Mouse (Mus musculus) brown adipose tissue, adult 24 weeks (tissue): ENCODE data around the gene Nefh. TPM values are rescaled to one million over a fixed set of nuclear protein-coding genes. Genes with fewer than 3 reads are reported as not detected.

Experiments used
- H3K27ac ChIP-seq: fragments of 200-500 bp; replicated peaks from 2 replicates; pipeline ENCODE4 v1.5.1; 2012; ENCODE audit warnings: low read depth, mild to moderate bottlenecking, low read length
- H3K4me1 ChIP-seq: fragments of 200-500 bp; 2 replicates; pipeline ENCODE4 v1.6.1; 2012; ENCODE audit warnings: low read length, mixed read lengths; ENCODE audit not compliant: control insufficient read depth, insufficient read depth, insufficient read length
- H3K4me3 ChIP-seq: fragments of 200-500 bp; 2 replicates; pipeline ENCODE4 v1.5.1; 2012; ENCODE audit warnings: low read depth, mild to moderate bottlenecking, low read length, moderate library complexity; ENCODE audit not compliant: insufficient read depth
- polyA plus RNA-seq: library from polyadenylated mRNA; stranded (reverse); fragments of >200 nt; gene quantifications from 2 replicates; pipeline ENCODE4 v1.2.4, GENCODE M21; 2012; ENCODE audit not compliant: missing spikeins, insufficient read depth, insufficient read length

The Nefh gene
- polyA plus RNA-seq, 1 experiment, result not detected

- no peak overlapping the region for H3K4me3 ChIP-seq
- H3K27ac ChIP-seq, result no peak overlapping the region
- H3K4me1 ChIP-seq, result no peaks in the 10 kb centered on the region
Measured at GRCm38 (mm10) chr11:4927224-4927623, 20.6 kb downstream of the Nefh start.

- H3K4me1 ChIP-seq, result no peaks in the 10 kb centered on the region
- H3K27ac ChIP-seq, result no peak overlapping the region
- no peak overlapping the region for H3K4me3 ChIP-seq
Measured at GRCm38 (mm10) chr11:4921751-4922150, 26.1 kb downstream of the Nefh start.

- no peak overlapping the region for H3K27ac ChIP-seq
- no peaks in the 10 kb centered on the region for H3K4me1 ChIP-seq
- H3K4me3 ChIP-seq, result no peak overlapping the region
Measured at GRCm38 (mm10) chr11:4921281-4921680, 26.6 kb downstream of the Nefh start.

GRCm38 (mm10) chr11:4916068-4916467 lies 31.8 kb downstream of the Nefh start:
- no peak overlapping the region for H3K4me3 ChIP-seq
- H3K27ac ChIP-seq, result no peak overlapping the region
- H3K4me1 ChIP-seq, result no peaks in the 10 kb centered on the region

- H3K27ac ChIP-seq, result peak overlapping the region; percentile 100
- H3K4me3 ChIP-seq, result no peak overlapping the region
- peaks cover 5% of the 10 kb centered on the region; the same call in 1 of the 2 replicates for H3K4me1 ChIP-seq
Measured at GRCm38 (mm10) chr11:4906231-4906630, 41.6 kb downstream of the Nefh start.

- Histone ChIP-seq H3K27ac (no peak overlapping the region), H3K4me3 (no peak overlapping the region), H3K4me1 (peaks cover 5% of the 10 kb centered on the region; the same call in 1 of the 2 replicates)
Measured at GRCm38 (mm10) chr11:4901956-4902355, 45.9 kb downstream of the Nefh start.

GRCm38 (mm10) chr11:4900437-4900836 lies 47.4 kb downstream of the Nefh start:
- Histone ChIP-seq H3K4me3 (no peak overlapping the region), H3K4me1 (peaks cover 3% of the 10 kb centered on the region; the same call in 1 of the 2 replicates), H3K27ac (no peak overlapping the region)

- peak within 1 kb of the TSS; percentile 95 for H3K27ac ChIP-seq
- peak within 1 kb of the TSS; percentile 76 for H3K4me3 ChIP-seq
- peaks cover 3% of the 10 kb centered on the region; the same call in 1 of the 2 replicates for H3K4me1 ChIP-seq
Measured at GRCm38 (mm10) chr11:4894848-4895816, 52.7 kb downstream of the Nefh start, which contains the start of gene Thoc5. TSS of gene Thoc5 (plus strand) at chr11:4895320.

Other genes starting within 250 kb of the Nefh start
- 3,086 and 3,202 TPM in 2 replicates for gene Uqcr10, start 243.7 kb downstream of the Nefh start, polyA plus RNA-seq
- 30.6 and 31.6 TPM in 2 replicates for gene Zmat5, start 243.4 kb downstream of the Nefh start, polyA plus RNA-seq
- not detected in 2 replicates for gene Cabp7, start 201.3 kb downstream of the Nefh start, polyA plus RNA-seq
- gene Nf2, start 98.5 kb downstream of the Nefh start, polyA plus RNA-seq, result 41.2 and 56.4 TPM in 2 replicates
- gene Nipsnap1, start 74.1 kb downstream of the Nefh start, polyA plus RNA-seq, result 24.9 and 35.0 TPM in 2 replicates
- 14.9 and 18.1 TPM in 2 replicates for gene Thoc5, start 52.7 kb downstream of the Nefh start, polyA plus RNA-seq
- 27.0 and 49.5 TPM in 2 replicates for gene Ap1b1, start 38.8 kb upstream of the Nefh start, polyA plus RNA-seq
- 0.95 and 3.4 TPM in 2 replicates for gene Rasl10a, start 110.1 kb upstream of the Nefh start, polyA plus RNA-seq
- gene Gas2l1, start 117.3 kb upstream of the Nefh start, polyA plus RNA-seq, result 17.7 and 20.5 TPM in 2 replicates
- gene Rhbdd3, start 150.9 kb upstream of the Nefh start, polyA plus RNA-seq, result 14.4 and 18.4 TPM in 2 replicates
- 121 and 140 TPM in 2 replicates for gene Ewsr1, start 151.2 kb upstream of the Nefh start, polyA plus RNA-seq
- gene Emid1, start 204.2 kb upstream of the Nefh start, polyA plus RNA-seq, result 0.92 TPM in 1 of 2 replicates, not detected in the other